Mouse (Mus musculus) activated CD4-positive, CD25-positive, alpha-beta regulatory T cell, adult 4 months (primary cell): ENCODE measurements around the gene Rpl10l. TPM values are rescaled to one million over a fixed set of nuclear protein-coding genes. Genes with fewer than 3 reads are reported as not detected.

Experiments used
- ATAC-seq: one replicate; pipeline ENCODE4 v1.8.0; 2017
- polyA plus RNA-seq, 2 experiments: library from polyadenylated mRNA; unstranded; fragments of 100-300 nt; shearing (Covaris generic); gene quantifications; one replicate each; pipeline ENCODE4 v1.2.1; 2017

Gene Rpl10l
- not detected for polyA plus RNA-seq

DNA sequence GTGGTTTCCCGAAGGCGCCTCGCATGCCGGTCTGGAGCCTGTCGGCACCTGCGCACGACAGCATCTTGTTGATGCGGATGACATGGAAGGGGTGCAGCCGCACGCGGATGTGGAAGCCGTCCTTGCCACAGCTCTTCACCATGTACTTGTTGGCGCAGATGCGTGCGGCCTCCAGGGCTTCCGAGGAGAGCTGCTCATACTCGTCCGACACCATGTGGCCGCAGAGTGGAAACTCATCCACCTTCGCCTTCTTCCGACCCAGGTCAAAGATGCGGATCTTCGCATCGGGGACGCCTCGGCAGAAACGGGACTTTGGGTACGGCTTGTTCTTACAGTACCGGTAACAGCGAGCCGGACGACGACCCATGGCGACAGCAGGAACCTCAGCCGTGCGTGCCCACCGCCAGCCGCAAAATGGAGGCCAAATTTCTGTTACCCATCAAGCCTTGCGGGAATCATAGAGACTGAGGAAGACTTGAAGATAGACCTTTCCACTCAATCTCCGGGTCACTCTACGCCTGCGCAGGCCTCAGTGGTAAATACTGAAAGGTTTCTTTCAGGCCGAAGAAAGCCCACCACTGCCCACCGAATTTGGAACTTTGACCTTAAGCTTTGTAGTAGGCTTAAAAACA lies at the start of gene Rpl10l:
Gene Rpl10l, minus strand, starts transcription at position 411 of the 632 bp plus-strand sequence.
- ATAC-seq, result no peak

DNA sequence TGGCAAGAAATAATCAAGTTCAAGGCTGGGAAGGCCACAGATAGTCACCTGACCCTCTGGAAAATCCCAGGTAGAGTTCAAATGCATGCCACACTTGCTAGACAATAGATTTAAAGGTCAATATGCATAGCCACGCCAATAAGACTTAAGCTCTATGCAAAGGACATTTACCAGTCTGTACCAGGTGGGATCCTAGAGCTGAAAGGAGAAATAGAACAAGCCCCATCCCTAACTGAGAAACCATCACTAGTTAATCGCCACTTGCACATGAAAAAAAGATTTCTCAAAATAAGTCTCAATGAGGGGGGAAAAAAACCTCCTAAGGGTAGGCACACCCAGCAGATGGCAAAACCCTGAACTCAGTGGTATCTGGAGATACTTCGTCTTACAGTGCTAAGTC lies 8.3 kb downstream of the Rpl10l start:
- no peak for ATAC-seq

DNA sequence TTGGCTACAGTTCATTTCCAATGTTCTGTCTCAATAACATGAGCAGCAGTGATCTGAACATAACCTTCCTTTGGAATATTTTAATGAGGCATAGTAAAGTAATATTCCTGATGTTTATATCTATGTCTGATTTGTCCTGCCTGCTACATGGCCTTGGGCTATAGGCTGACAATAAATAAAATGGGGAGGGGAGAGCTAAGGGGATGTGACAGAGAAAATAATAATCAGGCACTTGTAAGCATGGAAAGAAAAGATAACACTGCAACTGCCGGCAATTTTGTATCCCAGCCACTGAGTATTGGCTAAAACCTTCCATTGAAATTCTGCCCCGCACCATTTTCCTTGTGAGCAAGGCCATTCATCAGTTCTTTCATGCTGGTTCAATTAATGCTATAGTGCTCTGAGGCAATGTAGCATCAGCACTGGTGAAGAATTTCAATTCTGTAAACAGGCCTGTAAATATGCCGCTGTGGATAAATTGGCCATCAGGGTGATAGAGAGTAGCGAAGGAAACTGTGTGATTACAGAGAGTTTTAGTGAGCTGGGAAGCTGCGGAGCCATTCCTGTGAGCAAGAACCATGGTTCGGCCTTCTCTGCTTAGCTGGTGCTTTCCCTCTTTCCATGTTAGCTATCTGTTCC lies 38.6 kb downstream of the Rpl10l start:
- no peak for ATAC-seq

DNA sequence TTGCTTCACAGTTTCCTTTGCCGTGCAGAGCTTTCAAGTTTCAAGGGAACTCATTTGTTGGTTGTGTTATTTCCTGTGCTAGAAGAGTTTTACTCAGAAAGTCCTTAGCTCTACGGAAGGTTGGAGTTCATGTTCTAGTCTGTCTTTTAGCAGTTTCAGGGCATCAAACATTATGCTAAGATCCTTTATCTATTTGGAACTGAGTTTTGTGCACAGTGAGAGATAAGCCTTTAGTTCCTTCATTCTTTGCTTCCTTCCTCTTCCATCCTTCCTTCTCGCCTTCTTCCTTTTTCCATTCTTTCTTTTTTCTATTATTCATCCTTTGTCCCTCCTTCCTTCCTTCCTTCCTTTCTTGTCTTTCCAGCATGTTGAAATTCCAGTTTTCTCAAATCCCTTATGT lies 50.0 kb downstream of the Rpl10l start:
- ATAC-seq, result no peak
